Mouse (Mus musculus): ENCODE measurements at regions not wholly inside any gene's neighbourhood (a gene's known extent, or its start where the extent isn't known, plus 50 kb on each side); places are given as distances from the start of the nearest gene placed in this dataset.
A peak's percentile ranks its signal among the peaks of the same experiment; 100 is the strongest.
"Not testable (repeated sequence)": the region's sequence is repeated elsewhere in the genome, so short reads cannot be mapped to it uniquely, and the experiment has no call there.

DNA sequence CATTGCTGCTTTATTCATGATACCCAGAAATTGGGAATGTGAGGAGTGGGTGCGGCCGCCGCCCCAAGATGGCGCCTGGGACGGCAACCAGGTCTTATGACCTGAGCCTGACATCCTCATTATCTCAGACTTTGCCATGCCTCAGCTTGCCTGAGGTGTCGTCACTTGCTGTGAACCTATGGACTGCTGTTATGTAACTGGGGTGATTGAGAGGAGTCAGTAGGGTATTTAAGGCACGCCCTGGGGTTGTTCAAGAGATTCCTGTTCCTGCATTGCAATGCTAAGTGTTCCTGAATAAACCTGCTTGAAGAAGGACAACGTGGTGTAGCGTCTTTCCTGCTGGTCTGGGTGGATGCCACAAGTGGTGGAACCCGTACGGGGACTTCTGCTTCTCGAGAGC lies 211.4 kb upstream of the Pou3f2 start:
- no peak for DNase-seq
- intact Hi-C loops (cut with DNase I): no loop called here

DNA sequence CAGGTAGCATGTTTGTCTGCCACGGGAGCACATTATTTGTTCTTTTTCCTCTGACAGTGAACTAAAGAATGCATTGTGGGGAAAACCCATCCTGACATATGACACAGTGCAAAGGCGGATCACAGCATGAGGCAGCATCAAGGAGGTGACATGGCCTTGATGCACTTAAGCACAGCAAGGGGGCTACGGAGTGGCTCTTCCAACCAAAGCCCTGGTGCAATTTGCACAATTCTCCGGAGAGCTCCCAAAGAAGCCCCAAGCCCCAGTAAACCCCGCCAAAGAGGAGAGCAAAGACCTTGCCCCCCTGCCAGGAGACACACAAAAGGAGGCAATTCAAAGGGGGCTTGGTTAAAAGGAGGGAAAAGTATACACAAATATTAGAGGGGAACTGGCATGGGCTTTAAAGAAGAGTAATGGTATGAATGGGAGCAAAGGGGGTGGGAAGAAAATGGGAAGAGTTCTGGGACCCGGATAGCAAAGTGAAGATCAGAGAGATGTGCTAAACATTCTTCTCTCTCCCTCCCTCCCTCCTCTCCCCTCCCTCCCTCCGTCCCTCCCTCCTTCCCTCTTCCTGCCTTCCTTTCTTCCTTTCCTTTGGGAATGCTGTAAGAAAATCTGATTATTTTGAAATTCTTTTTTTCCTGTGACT lies 179.7 kb upstream of the Pou3f2 start:
- DNase-seq: no peak
- intact Hi-C loops (cut with DNase I): no loop called here

DNA sequence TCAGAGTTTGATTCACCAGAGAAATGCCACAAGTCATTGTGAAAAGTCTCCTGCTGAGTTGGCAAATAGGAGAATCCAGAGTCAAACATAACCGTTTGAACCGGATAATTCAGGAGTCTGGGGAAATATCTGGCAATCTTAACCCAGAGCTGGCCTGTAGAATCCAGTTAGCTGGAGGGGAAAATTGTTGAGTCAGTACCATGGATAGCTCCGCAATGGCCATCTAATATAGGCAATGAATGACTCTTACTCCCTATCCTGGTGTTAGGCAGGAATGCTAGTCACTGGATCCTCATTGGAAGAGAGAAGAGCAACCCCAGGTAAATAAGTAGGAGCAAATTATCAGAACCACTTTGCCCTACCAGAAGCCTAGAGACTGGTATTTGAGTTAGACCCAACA lies 157.4 kb upstream of the Pou3f2 start:
- peak in 1 of 2 experiments; percentile 3 for DNase-seq
- intact Hi-C loops (cut with DNase I): no loop called here

DNA sequence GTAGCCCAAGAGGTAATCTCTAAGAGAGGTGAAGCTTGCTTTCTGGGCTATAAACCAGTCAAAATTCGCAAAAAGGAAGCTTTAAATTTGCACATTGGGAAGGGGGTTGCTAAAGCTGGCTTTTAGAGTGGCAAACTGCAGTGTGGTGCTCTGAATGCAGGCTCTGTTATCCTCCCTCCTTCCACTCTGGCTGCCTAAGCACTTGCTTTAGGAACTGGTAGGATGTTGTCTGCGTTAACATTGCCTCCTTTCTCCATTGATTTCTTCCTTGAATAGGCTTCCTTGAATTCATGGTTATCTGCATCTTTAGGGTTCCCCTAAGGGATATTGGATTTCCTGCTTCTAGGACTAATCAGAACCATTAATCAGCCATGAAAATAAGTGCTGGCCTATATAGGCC lies 120.8 kb upstream of the Pou3f2 start:
- no peak for DNase-seq
- intact Hi-C loops (cut with DNase I): no loop called here

DNA sequence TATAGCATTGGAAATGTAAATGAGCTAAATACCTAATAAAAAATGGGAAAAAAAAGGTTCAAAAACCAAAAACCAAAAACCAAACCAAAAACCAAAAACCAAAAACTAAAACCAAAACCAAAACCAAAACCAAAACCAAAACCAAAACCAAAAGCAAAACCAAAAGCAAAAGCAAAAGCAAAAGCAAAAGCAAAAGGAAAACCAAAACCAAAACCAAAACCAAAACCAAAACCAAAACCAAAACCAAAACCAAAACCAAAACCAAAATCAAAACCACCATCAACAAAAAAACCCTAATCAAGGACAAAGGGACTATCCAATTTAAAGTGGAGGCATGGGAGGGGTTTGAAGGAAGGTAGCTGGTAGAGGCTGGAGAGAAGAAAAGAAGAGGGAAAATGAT lies 114.0 kb upstream of the Pou3f2 start:
- intact Hi-C loops (cut with DNase I); DNase-seq: not testable (repeated sequence)

DNA sequence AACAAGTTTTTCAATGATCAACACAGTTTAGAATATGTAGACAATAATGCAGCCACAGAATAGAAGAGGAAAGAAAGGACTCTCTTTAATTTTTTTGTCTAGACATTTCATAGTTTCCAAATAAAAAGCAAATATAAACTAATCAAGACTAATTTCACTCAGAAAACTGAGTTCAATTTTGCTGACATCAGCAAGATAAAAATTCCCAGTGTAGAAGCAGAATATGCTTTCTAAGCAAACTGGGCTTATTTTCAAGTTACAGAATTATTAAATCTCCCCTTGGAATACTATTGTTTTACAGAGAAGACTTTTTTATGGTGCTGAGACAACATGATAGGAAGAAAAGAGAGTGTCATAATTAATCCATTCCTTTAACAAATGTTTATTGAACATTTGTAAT lies 99.0 kb upstream of the Pou3f2 start:
- DNase-seq: no peak
- intact Hi-C loops (cut with DNase I): no loop called here

DNA sequence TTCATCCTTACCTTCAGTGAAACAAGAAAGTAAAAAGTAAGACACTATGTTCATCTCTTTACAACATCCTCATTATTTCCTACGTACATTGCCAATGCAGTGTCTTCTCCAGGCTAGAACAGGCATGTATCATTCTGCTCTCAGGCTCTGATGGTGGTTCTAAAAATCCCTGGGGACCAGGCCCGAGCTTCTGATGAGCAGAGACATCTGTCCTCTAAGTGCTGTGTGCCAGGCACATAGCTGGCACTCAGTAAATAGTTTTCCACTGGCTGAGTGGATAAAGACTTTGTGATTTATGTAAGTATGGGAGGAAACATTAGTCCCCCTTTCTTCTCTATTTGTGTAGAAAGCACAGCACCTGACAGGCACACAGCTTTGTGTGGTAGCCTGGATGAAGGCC lies 77.8 kb upstream of the Pou3f2 start:
- no peak for DNase-seq
- intact Hi-C loops (cut with DNase I): no loop called here

DNA sequence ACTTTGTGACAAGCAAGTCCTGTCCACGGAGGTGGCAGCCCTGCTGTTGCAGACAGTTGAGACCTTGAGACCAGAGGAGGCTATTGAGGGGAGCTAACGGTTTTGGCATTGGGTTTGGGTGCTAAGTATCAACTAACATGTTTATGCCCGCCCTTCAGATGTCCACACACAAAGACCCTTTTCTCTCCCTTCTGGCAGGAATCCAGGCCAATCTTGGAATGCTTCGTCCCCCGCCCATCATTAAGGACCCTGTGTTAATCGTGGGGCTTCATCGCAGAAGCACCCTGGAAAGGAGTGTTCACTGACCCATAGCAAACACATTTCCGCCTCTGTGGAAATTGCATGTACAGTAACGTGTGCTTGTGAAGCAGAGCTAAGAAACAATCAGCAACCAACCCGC lies 76.4 kb upstream of the Pou3f2 start:
- intact Hi-C loops (cut with DNase I): no loop called here
- DNase-seq: no peak
